Mouse (Mus musculus): ENCODE measurements at regions not wholly inside any gene's neighbourhood (a gene's known extent, or its start where the extent isn't known, plus 50 kb on each side); places are given as distances from the start of the nearest gene placed in this dataset.
A peak's percentile ranks its signal among the peaks of the same experiment; 100 is the strongest.

DNA sequence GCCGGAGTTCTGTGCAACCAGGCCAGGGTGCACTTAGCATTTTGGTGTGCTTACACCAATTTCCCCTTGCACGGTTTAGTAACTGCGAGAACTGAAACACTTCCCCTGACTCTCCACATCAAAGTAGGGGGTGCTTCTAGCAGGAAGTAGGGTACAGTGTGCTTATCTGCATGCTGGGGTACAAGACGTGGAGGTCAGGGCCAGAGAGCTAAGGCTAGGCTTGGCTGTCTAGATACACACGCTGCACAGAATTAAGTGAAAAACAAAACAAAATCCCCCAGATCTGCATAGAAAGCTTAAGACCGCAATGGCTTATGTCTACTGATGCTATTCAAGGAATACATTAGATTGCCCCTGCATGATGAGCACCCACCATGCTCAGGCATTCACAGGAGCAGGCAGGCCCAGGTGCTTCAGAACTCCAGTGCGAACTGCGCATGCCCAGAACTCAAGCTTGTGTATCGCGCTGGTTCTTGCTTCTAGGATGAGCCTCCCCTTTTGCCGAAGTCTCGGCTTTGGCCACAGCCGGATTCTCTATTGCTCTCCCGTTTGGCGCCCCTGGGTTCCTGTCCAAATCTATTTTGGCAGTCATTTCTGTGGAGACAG, 78.9 kb upstream of the Slc38a2 start:
- ATAC-seq (replicated peaks; ENCODE audit: low read depth, poor library complexity, severe bottlenecking) = peak; percentile 95

GRCm38 (mm10) chr15:96776476-96777075, 77.0 kb upstream of the Slc38a2 start:
- no peak; the same call in 1 of the 2 replicates for ATAC-seq (replicated peaks; ENCODE audit: low read depth, poor library complexity, severe bottlenecking)

DNA sequence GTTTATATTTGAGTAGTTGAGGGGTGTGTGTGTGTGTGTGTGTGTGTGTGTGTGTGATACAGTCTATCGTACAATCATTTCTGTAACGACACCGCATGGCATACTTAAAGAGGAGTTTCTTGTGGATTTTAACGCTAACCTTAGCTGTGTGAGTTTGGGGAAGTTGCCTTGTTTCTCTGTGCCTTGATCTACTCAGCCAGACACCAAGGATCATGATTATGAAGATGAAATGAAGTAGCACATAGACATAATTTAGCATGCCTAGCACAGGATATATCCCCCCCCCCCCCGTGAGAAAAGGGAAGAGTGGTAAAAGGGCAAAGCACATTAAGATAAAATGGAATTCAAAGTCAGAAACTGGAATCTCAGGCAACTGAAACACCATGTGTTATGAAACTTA, 75.6 kb upstream of the Slc38a2 start:
- no peak for ATAC-seq (replicated peaks; ENCODE audit: low read depth, poor library complexity, severe bottlenecking)

GRCm38 (mm10) chr15:96774664-96775063, 75.1 kb upstream of the Slc38a2 start:
- no peak for ATAC-seq (replicated peaks; ENCODE audit: low read depth, poor library complexity, severe bottlenecking)

DNA sequence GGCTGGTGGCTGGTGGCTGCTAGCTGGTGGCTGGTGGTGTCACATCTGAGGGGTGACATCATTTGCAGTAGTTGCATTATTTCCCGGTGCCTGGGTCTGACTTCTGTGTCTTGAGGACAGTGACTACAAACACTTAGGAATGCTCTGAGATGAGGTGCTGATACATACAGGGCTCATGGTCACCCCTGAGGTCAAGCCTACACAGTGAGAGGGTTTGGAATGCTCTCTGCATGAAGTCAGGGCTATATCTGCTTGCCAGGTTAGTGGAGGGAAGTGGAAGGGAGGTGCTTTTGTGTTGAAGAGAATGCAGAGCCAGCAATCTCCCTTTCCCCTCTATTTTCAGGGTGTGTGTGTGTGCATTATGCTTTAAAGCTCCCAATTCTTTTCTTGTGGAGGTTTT, 74.1 kb upstream of the Slc38a2 start:
- ATAC-seq (replicated peaks; ENCODE audit: low read depth, poor library complexity, severe bottlenecking) = no peak

GRCm38 (mm10) chr15:96772701-96773100, 73.2 kb upstream of the Slc38a2 start:
- ATAC-seq (replicated peaks; ENCODE audit: low read depth, poor library complexity, severe bottlenecking) = no peak

- ATAC-seq (replicated peaks; ENCODE audit: low read depth, poor library complexity, severe bottlenecking) = no peak
Measured at GRCm38 (mm10) chr15:96770786-96771185, 71.3 kb upstream of the Slc38a2 start.

DNA sequence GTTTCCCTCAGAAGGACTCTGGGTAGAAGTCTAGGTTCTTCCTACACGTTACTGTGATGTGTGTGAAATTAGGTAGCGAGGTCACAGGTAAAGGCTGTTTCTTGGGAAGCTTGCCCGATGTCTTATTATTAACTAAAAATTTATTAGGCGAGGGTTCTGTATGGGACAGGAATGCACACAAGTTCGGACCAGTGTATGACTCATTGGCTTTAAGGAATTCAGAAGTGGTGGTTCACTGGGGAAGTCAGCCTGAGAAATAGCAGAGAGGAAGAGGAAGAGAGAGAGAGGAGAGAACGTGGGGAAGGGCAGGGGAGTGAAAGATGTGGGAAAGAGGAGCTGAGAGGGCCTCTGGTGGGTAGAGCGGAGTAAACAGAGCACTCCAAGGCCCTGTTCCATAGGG, 70.8 kb upstream of the Slc38a2 start:
- no peak for ATAC-seq (replicated peaks; ENCODE audit: low read depth, poor library complexity, severe bottlenecking)

- ATAC-seq (replicated peaks; ENCODE audit: low read depth, poor library complexity, severe bottlenecking) = no peak
Measured at GRCm38 (mm10) chr15:96769751-96770150, 70.2 kb upstream of the Slc38a2 start.

GRCm38 (mm10) chr15:96768301-96768993, 68.9 kb upstream of the Slc38a2 start:
- ATAC-seq (replicated peaks; ENCODE audit: low read depth, poor library complexity, severe bottlenecking) = peak; percentile 96

DNA sequence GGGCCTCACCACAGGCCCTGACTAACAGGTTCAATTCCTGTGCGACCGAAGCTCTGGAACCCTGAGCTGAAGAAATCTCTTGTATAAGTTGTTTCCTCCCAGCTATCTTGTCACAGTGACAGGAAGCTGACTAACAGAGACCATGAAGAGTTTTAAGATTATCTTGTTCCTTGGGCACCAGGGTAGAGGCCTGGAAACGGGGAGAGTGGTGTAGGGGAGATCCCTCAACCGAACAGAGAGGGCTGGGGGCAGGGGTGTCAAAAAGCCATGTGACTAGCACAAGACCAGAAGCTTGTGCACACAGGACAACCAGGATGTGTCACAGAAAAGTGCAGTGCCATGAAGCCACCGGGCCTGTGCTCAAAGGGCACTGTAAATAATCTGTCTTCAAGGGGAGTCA, 67.7 kb upstream of the Slc38a2 start:
- ATAC-seq (replicated peaks; ENCODE audit: low read depth, poor library complexity, severe bottlenecking) = peak; percentile 18; the same call in 1 of the 2 replicates

DNA sequence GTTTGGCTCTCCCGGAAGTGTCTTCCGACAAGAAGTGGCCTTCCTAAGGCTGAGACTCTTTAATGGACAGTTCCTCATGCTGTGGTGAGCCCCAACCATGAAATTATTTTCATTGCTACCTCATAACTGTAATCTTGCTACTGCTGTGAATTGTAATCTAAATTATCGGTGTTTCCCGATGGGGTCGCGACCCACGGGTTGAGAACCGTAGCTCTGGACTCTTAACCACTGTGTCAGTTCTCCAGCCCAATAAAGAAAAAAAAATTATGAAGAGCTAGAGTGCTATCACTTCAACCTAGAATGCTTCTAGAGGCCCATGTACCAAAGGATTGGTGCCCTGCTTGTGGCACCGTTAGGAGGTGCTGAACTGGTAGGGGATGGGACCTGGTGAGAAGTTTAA, 66.7 kb upstream of the Slc38a2 start:
- no peak for ATAC-seq (replicated peaks; ENCODE audit: low read depth, poor library complexity, severe bottlenecking)

- no peak for ATAC-seq (replicated peaks; ENCODE audit: low read depth, poor library complexity, severe bottlenecking)
Measured at GRCm38 (mm10) chr15:96763611-96764010, 64.1 kb upstream of the Slc38a2 start.

GRCm38 (mm10) chr15:96759078-96759995, 59.8 kb upstream of the Slc38a2 start:
- ATAC-seq (replicated peaks; ENCODE audit: low read depth, poor library complexity, severe bottlenecking) = no peak

DNA sequence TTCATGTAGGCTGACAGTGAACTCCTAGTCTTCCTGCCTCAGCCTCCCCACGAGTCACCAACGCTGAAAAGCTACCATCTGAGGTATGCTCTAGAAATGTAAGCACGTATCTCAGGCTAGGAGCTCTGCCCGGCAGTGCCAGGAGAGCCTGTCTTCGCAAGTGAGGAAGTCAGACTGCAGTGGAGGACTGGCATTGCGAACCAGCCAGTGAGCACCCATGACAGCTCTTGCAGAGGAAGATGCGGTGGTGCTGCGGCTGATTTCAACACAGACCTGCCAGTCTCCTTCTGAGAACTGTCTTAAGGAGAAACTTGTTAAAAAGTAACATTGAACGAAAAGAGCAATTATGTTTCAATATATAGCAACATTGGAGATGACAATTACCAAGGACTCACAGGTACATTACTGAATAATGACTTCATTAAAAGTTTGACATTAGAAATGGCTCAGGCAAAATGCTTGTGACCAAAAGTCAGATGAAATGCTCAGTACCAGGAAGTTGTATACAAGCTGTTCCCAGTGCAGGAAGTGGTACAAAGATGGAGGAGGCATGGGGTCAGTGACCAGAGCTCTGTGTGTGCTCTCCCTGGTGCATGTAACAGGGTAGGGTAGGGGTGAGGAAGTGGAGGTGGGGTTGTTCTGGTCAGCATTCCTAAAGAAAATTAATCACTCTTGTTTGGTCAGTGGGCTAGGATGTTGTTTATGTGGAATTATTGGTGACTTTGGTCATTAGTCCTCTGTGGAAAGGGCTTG, 58.1 kb upstream of the Slc38a2 start:
- ATAC-seq (replicated peaks; ENCODE audit: low read depth, poor library complexity, severe bottlenecking) = peak; percentile 93

DNA sequence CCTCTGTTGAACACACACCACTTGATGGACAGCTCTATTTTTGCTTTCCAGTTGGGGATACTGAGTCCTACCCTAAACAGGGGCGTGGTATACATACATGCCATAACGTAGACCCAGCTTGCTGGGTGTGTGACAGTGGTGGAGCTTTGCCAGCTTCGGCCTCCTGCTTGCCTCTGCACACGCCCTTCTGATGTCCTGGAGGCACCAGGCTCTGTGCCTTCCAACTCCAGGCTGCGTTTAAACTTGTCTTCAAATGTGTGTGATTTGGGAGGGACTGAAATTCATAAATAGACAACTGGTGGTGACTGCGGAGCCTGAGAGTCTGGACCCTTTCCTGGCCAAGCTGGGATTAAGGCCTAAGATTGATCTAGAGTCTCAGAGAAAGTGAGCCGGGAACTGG, 56.9 kb upstream of the Slc38a2 start:
- ATAC-seq (replicated peaks; ENCODE audit: low read depth, poor library complexity, severe bottlenecking) = no peak

GRCm38 (mm10) chr15:96755951-96756350, 56.4 kb upstream of the Slc38a2 start:
- no peak for ATAC-seq (replicated peaks; ENCODE audit: low read depth, poor library complexity, severe bottlenecking)

- no peak for ATAC-seq (replicated peaks; ENCODE audit: low read depth, poor library complexity, severe bottlenecking)
Measured at GRCm38 (mm10) chr15:96755322-96755942, 55.9 kb upstream of the Slc38a2 start.

DNA sequence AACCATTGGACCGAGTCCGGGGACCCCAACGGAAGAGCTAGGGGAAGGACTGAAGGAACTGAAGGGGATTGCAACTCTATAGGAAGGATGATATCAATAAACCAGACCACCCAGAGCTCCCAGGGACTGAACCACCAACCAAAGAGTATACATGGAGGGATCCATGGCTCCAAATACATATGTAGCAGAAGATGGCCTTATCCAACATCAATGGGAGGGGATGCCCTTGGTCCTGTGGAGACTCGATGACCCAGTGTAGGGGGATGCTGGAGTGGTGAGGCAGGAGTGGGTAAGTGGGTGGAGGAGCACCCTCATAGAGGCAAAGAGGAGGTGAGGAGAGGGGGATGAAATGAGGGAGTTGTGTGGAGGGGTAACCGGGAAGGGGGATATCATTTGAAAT, 54.5 kb upstream of the Slc38a2 start:
- ATAC-seq (replicated peaks; ENCODE audit: low read depth, poor library complexity, severe bottlenecking) = no peak

Data from common myeloid progenitor, adult 5-6 weeks (primary cell).